Mouse (Mus musculus) intestine, embryonic 16.5 days (tissue): ENCODE results near the gene Rgs3. TPM values are rescaled to one million over a fixed set of nuclear protein-coding genes. Genes with fewer than 3 reads are reported as not detected.

Experiments used
- ATAC-seq: fragments of 200-750 bp; cut with Nextera tagmentation; 2 replicates; pipeline ENCODE4 v1.8.0; 2017; ENCODE audit warnings: moderate TSS enrichment, moderate library complexity
- H3K27ac ChIP-seq: fragments of 300-500 bp; sonication (generic); 2 replicates; pipeline ENCODE4 v1.5.1; 2014; ENCODE audit warnings: mild to moderate bottlenecking, low read length
- H3K27me3 ChIP-seq: fragments of 300-500 bp; sonication (generic); replicated peaks from 2 replicates; pipeline ENCODE4 v1.6.1; 2014; ENCODE audit warnings: low read length, control low read depth, mixed read lengths; ENCODE audit not compliant: control insufficient read depth, insufficient read depth
- H3K36me3 ChIP-seq: fragments of 300-500 bp; sonication (generic); 2 replicates; pipeline ENCODE4 v1.6.1; 2014; ENCODE audit warnings: low read length, control low read depth; ENCODE audit not compliant: control insufficient read depth, insufficient read depth
- H3K4me1 ChIP-seq: fragments of 300-500 bp; sonication (generic); 2 replicates; pipeline ENCODE4 v1.6.1; 2014; ENCODE audit warnings: low read length, control low read depth, mixed read lengths; ENCODE audit not compliant: control insufficient read depth, insufficient read depth
- H3K4me2 ChIP-seq: fragments of 300-500 bp; sonication (generic); 2 replicates; pipeline ENCODE4 v1.6.1; 2014; ENCODE audit warnings: low read depth, low read length, control low read depth
- H3K4me3 ChIP-seq: fragments of 300-500 bp; sonication (generic); 2 replicates; pipeline ENCODE4 v1.5.1; 2014; ENCODE audit warnings: mild to moderate bottlenecking, low read length
- H3K9ac ChIP-seq: fragments of 300-500 bp; sonication (generic); 2 replicates; pipeline ENCODE4 v1.6.1; 2014; ENCODE audit warnings: low read depth, low read length
- H3K9me3 ChIP-seq: fragments of 300-500 bp; sonication (generic); 2 replicates; pipeline ENCODE4 v1.6.1; 2016; ENCODE audit warnings: low read length, control low read depth; ENCODE audit not compliant: control insufficient read depth
- WGBS: fragments of 180-500 bp; shearing (Covaris S2); extraction: QIAGEN DNeasy Blood & Tissue Kit; methylation state at CpG from one replicate; pipeline ENCODE4 v1.1.7; 2014; 5-methylcytosine and 5-hydroxymethylcytosine counted together
- polyA plus RNA-seq: library from polyadenylated mRNA; unstranded; fragments of >200 nt; fragmentation: Nextera tagmentation; extraction: Ambion mirVana; gene quantifications from 2 replicates; pipeline ENCODE4 v1.2.1, GENCODE M21; 2015

Gene Rgs3
- polyA plus RNA-seq, 1 experiment from 2014 or later, result 47.6 TPM

DNA sequence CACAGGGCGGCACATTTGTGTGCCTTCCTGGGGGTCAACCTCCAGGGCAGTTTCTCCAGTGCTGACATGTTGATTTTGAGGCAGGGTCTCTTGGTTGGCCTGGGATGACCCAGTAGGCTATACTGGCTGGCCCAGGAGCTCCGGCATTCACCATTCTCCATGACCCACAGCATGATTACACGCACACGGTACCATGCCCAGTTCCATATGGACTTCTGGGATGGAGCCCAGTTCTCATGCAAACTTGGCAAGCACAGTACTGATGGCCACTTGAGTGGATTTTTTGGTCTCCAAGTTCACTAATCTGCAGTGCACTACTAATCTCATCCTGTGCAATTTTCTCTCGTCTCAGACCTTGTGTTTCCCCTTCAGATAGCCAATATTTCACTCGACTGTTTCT lies 8.0 kb downstream of the Rgs3 start:
- no peak for ATAC-seq

DNA sequence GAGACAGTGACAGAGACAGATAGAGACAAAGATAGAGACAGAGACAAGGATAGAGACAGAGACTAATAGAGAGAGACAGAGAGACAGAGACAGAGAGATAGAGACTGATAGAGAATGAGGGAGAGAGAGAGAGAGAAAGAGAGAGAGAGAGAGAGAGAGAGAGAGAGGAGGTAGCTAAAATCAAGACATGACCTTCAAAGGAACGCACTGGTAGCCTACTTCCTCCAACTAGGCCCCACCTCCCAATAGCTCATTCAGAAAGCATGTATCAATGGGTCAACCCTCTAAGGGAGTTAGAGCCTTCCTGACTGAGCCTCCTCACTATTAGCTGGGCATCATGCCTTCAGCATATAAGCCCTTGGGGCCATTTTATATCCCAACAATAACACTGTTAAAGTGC lies 8.7 kb downstream of the Rgs3 start:
- Histone ChIP-seq H3K27ac (no peak overlapping the region), H3K4me1 (peaks cover 6% of the 10 kb centered on the region), H3K36me3 (no peaks in the 10 kb centered on the region), H3K9ac (no peak overlapping the region), H3K4me3 (no peak overlapping the region), H3K9me3 (no peaks in the 10 kb centered on the region), H3K4me2 (no peak overlapping the region), H3K27me3 (no peaks in the 10 kb centered on the region)
- WGBS, result 83% methylated on average over 1 of the region's 1 CpGs
- no peak for ATAC-seq

More for the DNA sequence above, 8.0 kb downstream of the Rgs3 start:
- no peak overlapping the region for H3K4me3 ChIP-seq
- peaks cover 6% of the 10 kb centered on the region for H3K4me1 ChIP-seq
- H3K9me3 ChIP-seq, result no peaks in the 10 kb centered on the region
- WGBS, result 86% methylated on average over 6 of the region's 6 CpGs
- H3K36me3 ChIP-seq, result no peaks in the 10 kb centered on the region
- H3K9ac ChIP-seq, result no peak overlapping the region
- H3K4me2 ChIP-seq, result no peak overlapping the region
- H3K27ac ChIP-seq, result no peak overlapping the region
- no peaks in the 10 kb centered on the region for H3K27me3 ChIP-seq

DNA sequence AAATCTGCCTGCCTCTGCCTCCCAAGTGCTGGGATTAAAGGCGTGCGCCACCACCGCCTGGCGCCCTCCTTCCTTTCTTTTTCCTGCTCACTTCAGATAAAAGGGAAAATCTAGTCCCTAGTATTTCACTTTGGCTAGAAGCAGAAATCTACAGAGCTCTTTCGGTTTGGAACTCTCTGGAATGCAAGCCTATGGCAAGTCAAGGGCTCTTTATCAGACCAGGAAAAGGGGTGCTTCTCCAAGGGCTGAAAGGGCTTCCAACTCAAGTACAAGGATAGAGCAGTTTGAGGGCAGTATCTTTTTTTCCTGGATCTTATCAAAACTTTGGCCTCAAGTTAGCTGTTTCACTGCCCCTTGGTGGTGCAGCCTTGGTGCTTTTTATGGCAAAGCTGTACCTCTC lies 10.0 kb downstream of the Rgs3 start:
- Histone ChIP-seq H3K36me3 (no peaks in the 10 kb centered on the region), H3K4me1 (peaks cover 6% of the 10 kb centered on the region), H3K4me2 (no peak overlapping the region), H3K27me3 (no peaks in the 10 kb centered on the region), H3K9ac (no peak overlapping the region), H3K9me3 (no peaks in the 10 kb centered on the region), H3K4me3 (no peak overlapping the region), H3K27ac (peak overlapping the region; percentile 28; the same call in 1 of the 2 replicates)
- no peak for ATAC-seq
- WGBS, result 94% methylated on average over 5 of the region's 5 CpGs

DNA sequence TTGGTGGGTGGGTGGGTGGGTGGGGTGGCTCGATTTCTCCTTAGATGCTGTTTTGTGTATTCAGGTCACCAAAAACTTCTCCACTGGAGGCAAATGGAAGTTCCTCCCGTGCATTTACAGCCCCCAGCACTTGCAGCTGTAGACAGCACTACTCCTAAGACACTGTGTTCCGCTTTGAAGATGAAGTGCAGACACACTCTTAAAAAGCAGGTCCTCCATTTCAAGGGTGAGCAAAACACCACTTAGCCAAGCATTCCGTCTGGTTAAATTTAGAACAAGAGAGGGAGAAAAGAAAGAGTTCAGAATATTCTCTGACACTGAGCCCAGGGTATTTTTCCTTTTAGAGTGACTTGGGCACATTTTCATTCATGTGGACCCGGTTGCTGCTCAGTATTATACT lies 10.4 kb downstream of the Rgs3 start:
- ATAC-seq, result no peak
- Histone ChIP-seq H3K27me3 (no peaks in the 10 kb centered on the region), H3K9me3 (no peaks in the 10 kb centered on the region), H3K4me2 (no peak overlapping the region), H3K9ac (no peak overlapping the region), H3K4me3 (no peak overlapping the region), H3K27ac (no peak overlapping the region), H3K4me1 (peaks cover 6% of the 10 kb centered on the region), H3K36me3 (no peaks in the 10 kb centered on the region)
- WGBS, result 60% methylated on average over 5 of the region's 5 CpGs

DNA sequence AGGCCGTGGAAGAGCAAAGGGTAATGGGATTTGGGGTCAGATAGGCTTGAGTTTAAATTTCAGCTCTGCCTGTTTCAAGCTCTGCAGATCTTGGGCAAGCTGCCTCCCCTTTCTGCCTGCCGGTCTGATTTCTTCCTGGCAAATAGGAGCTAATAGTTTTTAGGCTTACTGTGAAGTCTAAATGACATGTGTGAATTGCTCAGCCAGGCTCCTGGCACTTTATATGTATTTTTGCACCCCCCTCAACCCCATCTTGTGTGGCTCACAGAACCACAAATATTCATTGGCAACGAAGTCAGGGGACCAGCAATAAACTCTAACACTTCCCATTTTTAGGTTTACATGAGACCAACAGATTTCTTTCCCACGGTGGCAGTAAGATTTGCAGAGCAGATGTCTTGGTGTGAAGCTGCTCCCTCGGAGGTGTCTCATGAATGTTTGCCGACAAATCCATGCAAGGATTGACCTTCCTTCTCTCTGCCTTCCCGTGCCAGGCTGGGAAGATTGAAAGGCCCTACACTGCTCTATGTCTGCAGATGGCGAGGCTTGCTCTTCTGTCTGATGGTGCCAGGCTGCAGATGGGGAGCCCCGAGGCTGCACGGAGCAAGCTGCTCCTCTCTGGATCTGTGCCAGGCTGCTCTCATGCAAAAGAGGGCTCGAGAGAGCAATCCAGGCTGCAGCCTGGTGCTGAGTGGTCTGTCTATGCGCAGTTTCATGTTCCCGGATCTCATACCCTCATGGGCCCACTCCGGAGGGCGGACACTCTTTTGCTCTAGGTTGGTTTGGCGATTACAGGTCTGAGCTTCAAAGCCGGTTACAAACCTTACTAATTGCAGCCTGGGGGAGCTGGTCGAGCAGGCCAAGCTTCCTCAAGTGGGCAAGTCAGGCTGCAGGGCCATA lies 23.0 kb downstream of the Rgs3 start:
- H3K4me1 ChIP-seq, result peaks cover 18% of the 10 kb centered on the region
- no peaks in the 10 kb centered on the region for H3K36me3 ChIP-seq
- H3K4me2 ChIP-seq, result peak overlapping the region; percentile 82
- H3K27me3 ChIP-seq, result 0 out of 2 replicates have a peak, but pooled peaks cover 5% of the 10 kb centered on the region
- H3K27ac ChIP-seq, result 0 out of 2 replicates have a peak overlapping the region, but pooled peaks have one; percentile 29
- H3K4me3 ChIP-seq, result peak overlapping the region; percentile 62
- peak; percentile 46 for ATAC-seq
- peak overlapping the region; percentile 78 for H3K9ac ChIP-seq
- no peaks in the 10 kb centered on the region for H3K9me3 ChIP-seq
- WGBS, result 23% methylated on average over 18 of the region's 18 CpGs

DNA sequence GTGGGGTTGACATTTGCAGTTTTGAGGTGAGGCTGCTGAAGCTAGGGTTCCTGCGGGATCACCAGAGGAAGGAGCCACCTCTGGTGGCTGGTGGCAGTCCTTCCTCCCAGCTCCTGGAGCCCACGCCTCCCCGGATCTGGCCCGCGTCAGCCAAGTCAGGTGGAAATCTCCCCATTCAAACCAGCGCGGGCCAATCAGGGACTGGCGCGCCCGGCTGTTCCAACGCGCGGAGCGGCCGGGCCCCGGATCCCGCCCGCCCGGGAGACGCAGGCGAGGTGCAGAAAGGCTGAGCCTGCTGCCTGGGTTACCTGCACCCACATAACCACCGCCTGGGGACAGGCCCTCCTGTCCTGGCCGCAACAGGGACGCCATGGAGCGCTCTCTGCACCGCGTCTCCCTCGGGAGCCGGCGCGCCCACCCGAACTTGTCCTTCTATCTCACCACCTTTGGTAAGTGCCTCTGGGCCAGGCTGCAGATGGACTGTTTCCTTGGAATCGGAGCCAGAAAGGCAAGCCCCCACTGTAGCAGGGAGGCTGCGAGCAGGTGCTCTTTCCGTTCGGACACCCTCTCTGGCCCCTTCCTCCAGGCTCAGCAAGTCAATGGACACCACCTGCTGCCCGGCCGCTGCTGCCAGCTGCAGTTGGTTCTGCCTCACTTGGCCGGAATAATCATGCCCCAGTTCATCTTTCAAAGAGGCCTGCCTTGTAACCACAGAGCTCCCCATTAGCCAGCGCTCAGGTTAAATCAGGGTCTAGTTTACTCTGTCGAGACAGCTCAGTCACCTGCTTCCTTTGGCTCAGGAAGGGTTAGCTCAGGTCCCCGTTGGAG lies 23.8 kb downstream of the Rgs3 start:
- H3K27me3 ChIP-seq, result 0 out of 2 replicates have a peak, but pooled peaks cover 5% of the 10 kb centered on the region
- ATAC-seq, result peak; percentile 96
- H3K36me3 ChIP-seq, result no peaks in the 10 kb centered on the region
- H3K9ac ChIP-seq, result peak overlapping the region; percentile 78
- no peaks in the 10 kb centered on the region for H3K9me3 ChIP-seq
- peak overlapping the region; percentile 71 for H3K27ac ChIP-seq
- 4% methylated on average over 42 of the region's 42 CpGs for WGBS
- peak overlapping the region; percentile 82 for H3K4me2 ChIP-seq
- H3K4me3 ChIP-seq, result peak overlapping the region; percentile 62
- peaks cover 18% of the 10 kb centered on the region for H3K4me1 ChIP-seq

DNA sequence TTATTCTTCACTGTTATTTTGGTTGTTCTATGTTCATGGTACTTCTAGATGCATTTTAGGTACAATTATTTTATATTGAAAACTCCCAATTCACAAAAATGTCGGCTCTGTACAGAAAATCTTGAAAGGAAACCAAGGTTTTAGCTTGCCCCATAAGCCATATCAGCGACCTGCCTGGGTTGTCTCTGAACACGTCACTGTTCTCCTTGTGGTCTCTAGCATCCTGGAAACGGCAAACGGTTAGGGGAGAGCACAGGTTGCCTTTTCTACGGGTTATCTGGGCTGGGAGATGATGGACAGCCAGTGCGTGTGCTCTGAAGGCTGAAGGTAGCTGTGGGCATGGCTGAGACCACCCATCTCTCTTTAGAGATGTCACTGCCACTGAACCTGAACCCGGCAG lies 27.4 kb downstream of the Rgs3 start:
- Histone ChIP-seq H3K27ac (no peak overlapping the region), H3K9ac (no peak overlapping the region), H3K36me3 (no peaks in the 10 kb centered on the region), H3K4me2 (no peak overlapping the region), H3K4me3 (no peak overlapping the region), H3K27me3 (0 out of 2 replicates have a peak, but pooled peaks cover 5% of the 10 kb centered on the region), H3K4me1 (peaks cover 26% of the 10 kb centered on the region), H3K9me3 (no peaks in the 10 kb centered on the region)
- no peak for ATAC-seq
- 90% methylated on average over 8 of the region's 8 CpGs for WGBS

DNA sequence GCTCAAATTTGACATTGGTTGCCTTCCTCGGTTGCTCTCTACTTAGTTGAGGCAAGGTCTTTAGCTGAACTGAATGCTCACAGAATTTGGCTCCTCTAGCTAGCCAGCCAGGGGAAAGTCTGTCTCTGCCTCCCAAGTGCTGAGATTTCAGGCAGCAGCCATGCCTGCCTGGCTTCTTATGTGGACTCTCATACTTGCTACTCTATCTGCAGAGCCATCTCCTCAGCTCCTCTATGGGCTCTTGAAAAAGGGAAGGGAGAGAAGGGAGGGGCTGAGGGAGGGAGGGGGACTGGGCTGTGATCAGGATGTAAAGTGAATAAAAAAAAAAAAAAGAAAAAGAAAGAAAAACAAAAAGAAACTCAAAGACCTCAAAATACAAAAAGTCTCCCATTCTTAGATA lies 31.2 kb downstream of the Rgs3 start:
- 83% methylated on average over 1 of the region's 1 CpGs for WGBS
- Histone ChIP-seq H3K4me1 (peaks cover 8% of the 10 kb centered on the region; the same call in 1 of the 2 replicates), H3K9ac (no peak overlapping the region), H3K36me3 (no peaks in the 10 kb centered on the region), H3K27me3 (no peaks in the 10 kb centered on the region), H3K27ac (peak overlapping the region; percentile 32), H3K9me3 (no peaks in the 10 kb centered on the region), H3K4me2 (no peak overlapping the region), H3K4me3 (no peak overlapping the region)
- ATAC-seq, result peak; percentile 71

DNA sequence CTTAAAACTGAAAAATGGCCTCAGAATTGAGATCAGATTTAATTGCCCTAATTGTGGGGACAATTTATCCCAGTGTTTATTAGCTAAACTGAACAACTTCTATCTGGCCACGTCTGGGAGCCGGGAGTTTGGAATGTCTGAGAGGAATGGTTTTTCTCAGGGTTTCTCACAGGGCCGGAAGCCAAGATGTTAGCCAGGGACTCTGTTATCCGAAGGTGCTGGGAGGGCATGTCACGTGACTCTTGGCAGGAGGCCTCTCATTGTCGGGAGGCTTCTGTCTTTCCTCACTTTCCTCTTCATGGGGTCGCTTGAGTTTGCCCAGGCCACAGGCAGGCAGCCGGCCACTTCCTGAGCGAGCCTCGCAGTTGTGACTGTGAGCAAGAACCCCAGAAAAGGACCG lies 31.7 kb downstream of the Rgs3 start:
- H3K36me3 ChIP-seq, result no peaks in the 10 kb centered on the region
- no peak overlapping the region for H3K4me3 ChIP-seq
- H3K27me3 ChIP-seq, result no peaks in the 10 kb centered on the region
- H3K9me3 ChIP-seq, result no peaks in the 10 kb centered on the region
- peaks cover 8% of the 10 kb centered on the region; the same call in 1 of the 2 replicates for H3K4me1 ChIP-seq
- H3K4me2 ChIP-seq, result peak overlapping the region; percentile 8; the same call in 1 of the 2 replicates
- ATAC-seq, result peak; percentile 77
- WGBS, result 20% methylated on average over 11 of the region's 11 CpGs
- H3K9ac ChIP-seq, result no peak overlapping the region
- peak overlapping the region; percentile 33; the same call in 1 of the 2 replicates for H3K27ac ChIP-seq
